Mouse (Mus musculus) heart, embryonic 12.5 days (tissue): ENCODE measurements around the gene Ctdsp2. TPM values are rescaled to one million over a fixed set of nuclear protein-coding genes. Genes with fewer than 3 reads are reported as not detected.
A peak's percentile ranks its signal among the peaks of the same experiment; 100 is the strongest.

ENCODE experiments used
- ATAC-seq: fragments of 200-750 bp; cut with Nextera tagmentation; 2 replicates; pipeline ENCODE4 v1.8.0; 2017; ENCODE audit warnings: moderate TSS enrichment, moderate library complexity; ENCODE audit not compliant: insufficient number of reproducible peaks, low FRiP score
- H3K27ac ChIP-seq: fragments of 300-500 bp; sonication (generic); 2 replicates; pipeline ENCODE4 v1.5.1; 2016; ENCODE audit warnings: mild to moderate bottlenecking, moderate library complexity; ENCODE audit not compliant: poor library complexity, severe bottlenecking
- H3K27me3 ChIP-seq: fragments of 300-500 bp; sonication (generic); replicated peaks from 2 replicates; pipeline ENCODE4 v1.6.1; 2016; ENCODE audit warnings: mild to moderate bottlenecking, moderate library complexity
- H3K36me3 ChIP-seq: fragments of 300-500 bp; sonication (generic); 2 replicates; pipeline ENCODE4 v1.6.1; 2016; ENCODE audit warnings: mild to moderate bottlenecking, moderate library complexity
- H3K4me1 ChIP-seq: fragments of 300-500 bp; sonication (generic); replicated peaks from 2 replicates; pipeline ENCODE4 v1.6.1; 2016; ENCODE audit warnings: mild to moderate bottlenecking
- H3K4me2 ChIP-seq: fragments of 300-500 bp; sonication (generic); 2 replicates; pipeline ENCODE4 v1.6.1; 2016; ENCODE audit warnings: mild to moderate bottlenecking, moderate library complexity
- H3K4me3 ChIP-seq: fragments of 300-500 bp; sonication (generic); 2 replicates; pipeline ENCODE4 v1.5.1; 2016; ENCODE audit warnings: mild to moderate bottlenecking
- H3K9ac ChIP-seq: fragments of 300-500 bp; sonication (generic); 2 replicates; pipeline ENCODE4 v1.6.1; 2016; ENCODE audit warnings: mild to moderate bottlenecking, moderate library complexity
- H3K9me3 ChIP-seq: fragments of 300-500 bp; sonication (generic); replicated peaks from 2 replicates; pipeline ENCODE4 v1.6.1; 2016; ENCODE audit warnings: mild to moderate bottlenecking, moderate library complexity
- WGBS: fragments of 180-500 bp; shearing (Covaris S2); methylation state at CpG from one replicate; pipeline ENCODE4 v1.1.7; 2016; 5-methylcytosine and 5-hydroxymethylcytosine counted together
- polyA plus RNA-seq: library from polyadenylated mRNA; unstranded; fragments of >200 nt; fragmentation: Nextera tagmentation; extraction: Ambion mirVana; gene quantifications from 2 replicates; pipeline ENCODE4 v1.2.1, GENCODE M21; 2016

The Ctdsp2 gene
- polyA plus RNA-seq, 1 experiment from 2014 or later, result 54.0 TPM

- Histone ChIP-seq H3K4me2 (no peak overlapping the region; the same call in 1 of the 2 replicates), H3K4me1 (peaks cover 61% of the 10 kb centered on the region), H3K9me3 (no peaks in the 10 kb centered on the region), H3K9ac (0 out of 2 replicates have a peak overlapping the region, but pooled peaks have one; percentile 23), H3K4me3 (no peak overlapping the region), H3K36me3 (peaks cover 44% of the 10 kb centered on the region), H3K27ac (peak overlapping the region; percentile 75), H3K27me3 (no peaks in the 10 kb centered on the region)
- ATAC-seq, result peak; percentile 65; the same call in 1 of the 2 replicates
- 39% methylated on average over 7 of the region's 7 CpGs for WGBS
Observed at GRCm38 (mm10) chr10:126990313-126991056, 12.0 kb downstream of the Ctdsp2 start.

DNA sequence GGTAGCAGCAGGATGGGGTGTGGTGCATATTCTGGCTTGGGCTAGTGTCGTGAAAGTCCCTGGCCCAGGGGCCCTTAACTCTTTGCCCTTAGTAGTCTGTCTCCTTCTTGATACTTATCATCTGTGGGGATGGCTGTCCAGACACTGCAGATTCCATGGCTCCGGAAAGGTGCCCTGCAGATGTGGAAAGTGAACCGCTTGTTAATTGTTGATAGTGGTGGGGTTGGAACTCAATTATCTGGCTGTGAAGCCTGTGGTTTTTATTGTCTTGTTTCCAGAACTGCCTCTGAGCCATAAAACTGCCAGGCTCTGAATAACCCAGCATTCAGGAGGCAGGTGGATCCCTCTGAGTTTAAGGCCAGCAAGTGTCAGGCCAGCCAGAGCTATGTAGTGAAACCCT, 13.2 kb downstream of the Ctdsp2 start:
- ATAC-seq, result no peak
- Histone ChIP-seq H3K36me3 (peaks cover 52% of the 10 kb centered on the region), H3K27me3 (no peaks in the 10 kb centered on the region), H3K4me3 (no peak overlapping the region), H3K4me1 (peaks cover 49% of the 10 kb centered on the region), H3K9me3 (no peaks in the 10 kb centered on the region), H3K9ac (no peak overlapping the region), H3K4me2 (no peak overlapping the region), H3K27ac (no peak overlapping the region)
- WGBS, result 66% methylated on average over 3 of the region's 3 CpGs

DNA sequence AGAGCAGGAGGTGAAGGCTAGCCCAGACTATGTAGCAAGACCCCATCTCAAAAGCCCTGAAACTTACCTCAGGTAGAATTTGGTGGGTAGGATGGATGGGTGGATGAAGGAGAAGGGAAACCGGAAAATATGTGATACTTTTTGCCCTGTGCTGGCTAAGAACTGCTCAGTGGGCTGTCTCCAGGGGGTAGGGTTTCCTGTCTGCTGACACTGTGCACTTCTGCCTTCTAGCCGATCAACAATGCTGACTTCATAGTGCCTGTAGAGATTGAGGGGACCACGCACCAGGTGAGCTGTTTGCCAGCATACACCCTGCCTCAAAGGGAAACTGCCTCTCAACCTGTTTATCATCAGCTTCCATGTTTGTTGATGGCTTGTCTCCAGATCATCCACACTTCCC, 15.1 kb downstream of the Ctdsp2 start:
- 85% methylated on average over 3 of the region's 3 CpGs for WGBS
- no peak overlapping the region for H3K4me3 ChIP-seq
- H3K27me3 ChIP-seq, result no peaks in the 10 kb centered on the region
- H3K4me1 ChIP-seq, result peaks cover 35% of the 10 kb centered on the region
- H3K36me3 ChIP-seq, result peaks cover 67% of the 10 kb centered on the region
- H3K27ac ChIP-seq, result no peak overlapping the region
- ATAC-seq, result no peak
- H3K4me2 ChIP-seq, result no peak overlapping the region
- H3K9ac ChIP-seq, result no peak overlapping the region
- H3K9me3 ChIP-seq, result no peaks in the 10 kb centered on the region

DNA sequence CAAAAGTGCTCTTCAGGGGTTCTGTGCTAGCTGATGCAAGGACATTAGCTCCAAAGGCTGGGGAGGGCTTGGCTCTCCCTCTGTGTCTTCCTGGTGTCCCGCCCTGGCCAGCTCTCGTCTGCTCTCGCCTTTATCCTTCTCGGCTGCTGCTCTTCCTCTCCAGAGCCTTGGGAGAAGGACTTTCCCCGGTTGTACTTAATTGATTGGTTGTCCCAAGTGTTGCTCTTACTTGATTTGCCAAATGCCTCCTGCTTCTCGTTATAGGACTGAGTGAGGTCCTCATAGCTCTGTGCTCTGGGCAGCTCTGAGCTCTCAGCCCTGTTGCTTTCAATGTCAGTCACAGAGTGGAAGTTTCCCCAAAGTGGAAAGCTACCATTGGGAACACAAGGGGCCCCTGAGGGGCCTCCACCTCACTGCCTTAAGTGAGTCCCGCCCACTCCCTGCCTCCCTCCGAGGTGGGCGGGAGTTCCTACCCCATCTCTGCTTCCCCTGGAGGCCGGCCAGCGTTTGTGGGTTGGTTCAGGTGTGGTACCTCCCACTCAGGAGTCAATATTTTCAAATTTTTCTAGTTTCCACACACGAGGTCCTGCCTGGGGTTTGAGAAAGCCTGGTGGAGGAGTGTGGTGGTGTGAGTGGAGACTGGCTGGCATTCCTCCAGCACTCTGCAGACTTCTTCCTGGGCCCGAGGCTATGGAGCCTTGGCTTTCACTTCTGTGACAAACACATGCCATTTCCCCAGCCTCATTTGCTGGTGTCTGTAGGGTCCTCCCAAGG, 19.0 kb downstream of the Ctdsp2 start:
- Histone ChIP-seq H3K4me2 (no peak overlapping the region), H3K4me3 (no peak overlapping the region), H3K36me3 (peaks cover 70% of the 10 kb centered on the region), H3K9ac (no peak overlapping the region), H3K9me3 (no peaks in the 10 kb centered on the region), H3K4me1 (peaks cover 6% of the 10 kb centered on the region; the same call in 1 of the 2 replicates), H3K27me3 (no peaks in the 10 kb centered on the region), H3K27ac (no peak overlapping the region; the same call in 1 of the 2 replicates)
- WGBS, result 71% methylated on average over 13 of the region's 13 CpGs
- ATAC-seq, result no peak

DNA sequence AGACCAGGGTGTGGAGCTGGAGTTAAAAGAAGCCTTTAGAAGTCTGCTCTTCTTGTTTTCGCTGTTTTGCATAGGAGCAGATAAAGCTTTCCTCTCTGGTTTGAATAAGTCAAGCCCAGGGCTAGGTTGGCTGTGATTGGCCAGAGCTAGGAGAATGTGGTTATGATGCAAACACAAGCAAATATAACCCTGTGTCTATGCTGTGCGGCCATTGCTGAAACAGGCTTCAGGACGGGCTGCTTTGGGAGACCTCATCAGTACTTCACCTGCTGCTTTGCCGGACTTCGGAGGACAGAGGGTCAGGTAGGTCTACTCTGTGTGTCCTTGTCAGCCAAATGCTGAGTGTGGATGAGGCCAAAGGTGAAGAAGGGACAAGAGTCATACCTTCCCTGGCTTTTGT, 22.0 kb downstream of the Ctdsp2 start, which contains the start of gene Avil:
Gene Avil (plus strand): TSS at position 181 of the 400 bp plus-strand sequence.
- H3K9ac ChIP-seq, result no peak within 1 kb of the TSS
- no peak within 1 kb of the TSS for H3K4me3 ChIP-seq
- no peak for ATAC-seq
- no peaks in the 10 kb centered on the region for H3K9me3 ChIP-seq
- peaks cover 6% of the 10 kb centered on the region; the same call in 1 of the 2 replicates for H3K4me1 ChIP-seq
- no peaks in the 10 kb centered on the region for H3K27me3 ChIP-seq
- H3K4me2 ChIP-seq, result no peak within 1 kb of the TSS
- H3K27ac ChIP-seq, result no peak within 1 kb of the TSS
- H3K36me3 ChIP-seq, result peaks cover 39% of the 10 kb centered on the region
- 92% methylated on average over 5 of the region's 5 CpGs for WGBS

GRCm38 (mm10) chr10:127001297-127001696, 22.8 kb downstream of the Ctdsp2 start:
- Histone ChIP-seq H3K27me3 (no peaks in the 10 kb centered on the region; the same call in 1 of the 2 replicates), H3K9ac (no peak overlapping the region), H3K4me1 (peaks cover 6% of the 10 kb centered on the region; the same call in 1 of the 2 replicates), H3K9me3 (no peaks in the 10 kb centered on the region), H3K27ac (no peak overlapping the region), H3K4me2 (no peak overlapping the region), H3K36me3 (peaks cover 32% of the 10 kb centered on the region), H3K4me3 (no peak overlapping the region)
- no peak for ATAC-seq
- 78% methylated on average over 9 of the region's 9 CpGs for WGBS

DNA sequence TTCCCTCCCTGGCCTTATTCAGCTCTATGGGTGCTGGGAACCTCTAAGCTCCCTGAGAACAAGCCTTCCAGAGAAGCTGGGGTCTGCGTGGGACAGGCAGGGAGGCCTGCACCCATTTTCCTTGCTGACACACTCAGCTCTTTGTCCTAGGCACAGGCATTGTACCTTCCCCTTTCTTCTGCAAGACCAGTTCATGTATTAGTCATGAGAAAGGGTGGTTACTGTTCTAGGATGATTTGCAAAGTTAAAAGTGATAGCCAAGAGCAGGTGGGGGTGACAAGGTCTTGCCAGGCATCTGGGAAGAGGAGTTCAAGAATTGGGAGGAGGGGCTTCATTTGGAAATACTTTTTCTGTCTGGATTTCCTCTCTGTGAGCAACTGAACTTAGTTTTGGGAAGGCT, 23.5 kb downstream of the Ctdsp2 start:
- H3K4me3 ChIP-seq, result no peak overlapping the region
- peaks cover 32% of the 10 kb centered on the region for H3K36me3 ChIP-seq
- H3K27me3 ChIP-seq, result no peaks in the 10 kb centered on the region; the same call in 1 of the 2 replicates
- H3K9ac ChIP-seq, result no peak overlapping the region
- 81% methylated on average over 1 of the region's 1 CpGs for WGBS
- no peak overlapping the region for H3K27ac ChIP-seq
- no peak for ATAC-seq
- H3K4me2 ChIP-seq, result no peak overlapping the region
- no peaks in the 10 kb centered on the region for H3K9me3 ChIP-seq
- peaks cover 6% of the 10 kb centered on the region; the same call in 1 of the 2 replicates for H3K4me1 ChIP-seq

DNA sequence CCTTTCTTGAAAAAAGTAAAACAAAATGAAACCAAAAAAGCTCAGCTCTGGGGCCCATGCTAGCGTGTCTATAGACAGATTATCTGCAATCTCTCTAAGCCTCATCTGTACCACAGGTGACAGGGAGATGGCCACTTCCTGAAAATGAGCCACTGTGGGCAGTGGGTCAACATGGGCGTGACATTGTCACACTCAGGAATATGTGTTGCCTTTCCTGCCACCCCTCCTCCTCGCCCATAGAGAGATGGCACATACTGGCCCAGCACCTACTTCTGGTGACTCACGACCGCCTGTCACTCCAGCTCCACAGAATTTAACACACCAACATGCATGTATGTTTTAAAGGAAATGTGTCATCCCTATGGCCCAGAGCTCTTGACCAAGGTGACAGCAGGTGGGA, 24.2 kb downstream of the Ctdsp2 start:
- no peaks in the 10 kb centered on the region; the same call in 1 of the 2 replicates for H3K27me3 ChIP-seq
- H3K4me1 ChIP-seq, result no peaks in the 10 kb centered on the region
- no peak overlapping the region for H3K9ac ChIP-seq
- H3K36me3 ChIP-seq, result peaks cover 25% of the 10 kb centered on the region
- no peak overlapping the region for H3K4me3 ChIP-seq
- H3K4me2 ChIP-seq, result no peak overlapping the region
- H3K9me3 ChIP-seq, result no peaks in the 10 kb centered on the region
- no peak overlapping the region for H3K27ac ChIP-seq
- WGBS, result 86% methylated on average over 5 of the region's 5 CpGs
- no peak for ATAC-seq

- no peak overlapping the region for H3K4me3 ChIP-seq
- H3K36me3 ChIP-seq, result peaks cover 19% of the 10 kb centered on the region
- H3K27me3 ChIP-seq, result no peaks in the 10 kb centered on the region; the same call in 1 of the 2 replicates
- 81% methylated on average over 8 of the region's 8 CpGs for WGBS
- H3K9ac ChIP-seq, result no peak overlapping the region
- H3K9me3 ChIP-seq, result no peaks in the 10 kb centered on the region
- no peak overlapping the region for H3K4me2 ChIP-seq
- H3K27ac ChIP-seq, result no peak overlapping the region
- no peak for ATAC-seq
- H3K4me1 ChIP-seq, result no peaks in the 10 kb centered on the region
Observed at GRCm38 (mm10) chr10:127003334-127003733, 24.8 kb downstream of the Ctdsp2 start.

GRCm38 (mm10) chr10:127003806-127004205, 25.3 kb downstream of the Ctdsp2 start:
- Histone ChIP-seq H3K4me2 (no peak overlapping the region), H3K9me3 (no peaks in the 10 kb centered on the region), H3K4me1 (no peaks in the 10 kb centered on the region), H3K4me3 (no peak overlapping the region), H3K36me3 (peaks cover 14% of the 10 kb centered on the region), H3K9ac (no peak overlapping the region), H3K27me3 (no peaks in the 10 kb centered on the region; the same call in 1 of the 2 replicates), H3K27ac (no peak overlapping the region)
- ATAC-seq, result no peak
- 79% methylated on average over 7 of the region's 7 CpGs for WGBS

- Histone ChIP-seq H3K9me3 (no peaks in the 10 kb centered on the region), H3K4me1 (no peaks in the 10 kb centered on the region), H3K27ac (no peak overlapping the region), H3K9ac (no peak overlapping the region), H3K4me3 (no peak overlapping the region), H3K27me3 (no peaks in the 10 kb centered on the region), H3K36me3 (peaks cover 20% of the 10 kb centered on the region; the same call in 1 of the 2 replicates), H3K4me2 (no peak overlapping the region)
- ATAC-seq, result no peak
- 53% methylated on average over 5 of the region's 5 CpGs for WGBS
Observed at GRCm38 (mm10) chr10:127016488-127016887, 38.0 kb downstream of the Ctdsp2 start.
